Mouse (Mus musculus) layer of hippocampus, postnatal 36 days (tissue): ENCODE results near the gene Cpn1. TPM values are rescaled to one million over a fixed set of nuclear protein-coding genes. Genes with fewer than 3 reads are reported as not detected.

Source experiments
- total RNA-seq, 2 experiments: library from RNA; stranded (reverse); gene quantifications; 2 replicates each; pipeline ENCODE4 v1.2.3; 2021

Gene Cpn1
- total RNA-seq, 2 experiments from 2014 or later, result 0.33 TPM; not detected in 1

Other genes with a start within 250 kb of the Cpn1 start
- gene Cutc, start 233.6 kb downstream of the Cpn1 start, total RNA-seq, result 1 to 10 TPM; 4.6 to 8.8 TPM
- 10 to 100 TPM; 15.1 to 17.9 TPM for gene Cox15, start 233.6 kb downstream of the Cpn1 start, total RNA-seq
- not detected for gene Abcc2, start 204.4 kb downstream of the Cpn1 start, total RNA-seq
- gene Dnmbp, start 46.4 kb downstream of the Cpn1 start, total RNA-seq, result 10 to 100 TPM in 1 of 2 experiments, 1 to 10 TPM in 1; 8.1 to 10.1 TPM
- not detected for gene Cyp2c23, start 42.7 kb upstream of the Cpn1 start, total RNA-seq
- 10 to 100 TPM; 20.1 to 21.5 TPM for gene Erlin1, start 83.2 kb upstream of the Cpn1 start, total RNA-seq
- gene Chuk, start 120.9 kb upstream of the Cpn1 start, total RNA-seq, result 10 to 100 TPM; 51.1 to 53.6 TPM
- gene Cwf19l1, start 149.3 kb upstream of the Cpn1 start, total RNA-seq, result 10 to 100 TPM; 18.1 to 19.2 TPM
- gene Bloc1s2, start 159.9 kb upstream of the Cpn1 start, total RNA-seq, result 10 to 100 TPM; 62.2 to 66.8 TPM
- under 1 TPM; 0.15 to 0.20 TPM for gene Pkd2l1, start 205.9 kb upstream of the Cpn1 start, total RNA-seq
- gene Scd3, start 216.7 kb upstream of the Cpn1 start, total RNA-seq, result 1 to 10 TPM in 1 of 2 experiments, under 1 TPM in 1; 0.94 to 1.7 TPM